Mouse (Mus musculus) lung, adult 18-20 months (tissue): Measurements from ENCODE around the gene Jph4.

ENCODE experiments used
- DNase-seq, 2 experiments: peaks; one replicate each; pipeline ENCODE4 v3.0.0; 2022; ENCODE audit warnings: mixed read lengths in 2 of 2

Gene Jph4

DNA sequence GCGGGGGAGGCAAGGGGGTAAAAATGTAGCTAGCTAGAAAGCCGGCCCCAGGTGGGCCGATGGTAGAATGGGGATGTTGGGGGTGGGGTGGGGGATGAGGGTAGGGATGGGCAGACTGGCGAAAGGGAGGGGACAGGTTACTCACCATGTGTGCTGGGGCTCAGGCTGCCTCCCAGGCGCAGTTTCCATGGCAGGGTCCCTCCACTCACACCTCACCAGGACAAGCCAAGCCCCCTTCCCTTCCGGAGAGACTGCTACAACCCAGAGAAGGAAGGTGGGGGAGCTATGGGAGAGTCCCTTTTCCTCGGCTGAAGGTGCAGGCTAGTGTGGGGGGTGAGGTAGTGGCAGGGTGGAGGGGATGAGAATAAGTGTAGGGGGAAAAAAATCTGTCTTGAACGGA is 889 bp downstream of the Jph4 start:
- no peak for DNase-seq

DNA sequence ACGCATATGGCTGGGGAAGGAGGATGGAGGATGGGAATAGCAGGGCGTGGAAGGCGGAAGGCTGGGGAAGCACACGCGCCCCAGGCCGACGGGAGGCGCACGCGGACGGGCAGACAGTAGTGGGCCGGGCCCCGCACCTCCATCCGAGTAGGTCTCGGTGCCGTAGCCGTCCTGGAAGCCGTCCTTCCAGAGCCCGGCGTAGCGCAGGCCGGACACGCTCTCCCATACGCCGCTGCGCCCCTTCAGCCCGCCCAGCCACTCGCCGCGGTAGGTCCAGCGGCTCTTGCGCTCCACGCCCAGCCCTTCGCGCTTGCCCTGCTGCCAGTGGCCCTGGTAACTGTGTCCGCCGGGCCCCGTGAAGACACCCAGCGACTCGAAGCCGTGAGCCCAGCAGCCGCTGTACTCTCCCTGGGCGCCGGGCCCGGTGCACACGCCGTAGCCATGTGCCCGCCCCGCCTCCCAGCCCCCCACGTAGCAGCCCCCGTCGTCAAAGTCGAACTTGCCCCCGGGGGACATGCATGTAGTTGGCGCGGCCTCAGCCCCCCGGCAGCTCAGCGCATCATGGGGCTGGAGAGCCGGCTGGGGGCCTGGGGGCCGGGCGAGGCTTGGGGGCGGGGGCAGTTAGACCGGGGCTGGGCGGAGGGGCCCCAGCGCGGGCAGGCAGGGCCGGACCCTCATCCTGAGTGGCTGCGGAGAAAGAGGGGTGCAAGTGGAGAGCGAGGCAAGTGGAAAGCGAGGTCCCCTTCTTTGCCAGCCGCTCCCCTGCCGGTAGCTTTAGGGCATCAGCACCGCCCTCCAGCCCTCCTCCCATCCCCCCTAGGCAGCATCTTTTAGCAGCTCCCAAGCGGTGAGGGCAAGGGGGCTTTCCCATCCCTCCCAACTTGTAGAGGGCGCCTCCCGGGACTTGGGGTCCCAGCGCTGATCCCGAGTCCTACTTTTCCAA is 1.7 kb downstream of the Jph4 start:
- DNase-seq = peak in 1 of 2 experiments; percentile 62

DNA sequence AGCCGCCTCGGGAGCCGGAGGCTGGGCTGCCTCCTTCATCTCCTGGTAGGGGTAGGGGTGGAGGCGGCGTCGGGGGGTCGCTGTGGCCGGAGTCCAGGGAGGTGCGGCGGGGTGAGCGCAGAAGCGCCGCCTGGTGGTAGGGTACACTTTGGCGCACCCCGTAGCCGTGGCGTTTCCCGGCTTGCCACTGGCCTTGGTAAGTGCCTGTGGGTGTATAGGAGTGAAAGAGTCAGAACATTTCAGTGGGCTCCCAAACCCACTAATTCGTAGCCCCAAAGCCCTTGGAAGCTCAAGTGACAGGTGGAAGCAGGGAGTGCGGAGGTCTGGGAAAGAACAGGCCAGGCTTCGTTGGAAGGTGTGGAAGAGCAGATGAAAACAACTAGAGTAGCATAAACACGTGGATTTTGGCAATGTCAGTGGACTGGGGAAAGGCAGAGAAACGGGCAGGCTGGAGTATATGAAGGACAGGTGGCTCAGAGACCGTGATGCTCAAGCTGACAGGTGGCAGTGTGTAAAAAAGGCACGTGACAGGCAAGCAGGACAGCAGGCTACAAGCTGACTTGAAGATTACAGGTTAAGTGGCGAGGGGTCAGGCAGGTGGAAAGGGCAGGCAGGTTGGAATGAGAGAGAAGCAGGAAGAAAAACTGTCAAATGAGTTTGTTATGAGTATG is 2.6 kb downstream of the Jph4 start:
- no peak for DNase-seq

DNA sequence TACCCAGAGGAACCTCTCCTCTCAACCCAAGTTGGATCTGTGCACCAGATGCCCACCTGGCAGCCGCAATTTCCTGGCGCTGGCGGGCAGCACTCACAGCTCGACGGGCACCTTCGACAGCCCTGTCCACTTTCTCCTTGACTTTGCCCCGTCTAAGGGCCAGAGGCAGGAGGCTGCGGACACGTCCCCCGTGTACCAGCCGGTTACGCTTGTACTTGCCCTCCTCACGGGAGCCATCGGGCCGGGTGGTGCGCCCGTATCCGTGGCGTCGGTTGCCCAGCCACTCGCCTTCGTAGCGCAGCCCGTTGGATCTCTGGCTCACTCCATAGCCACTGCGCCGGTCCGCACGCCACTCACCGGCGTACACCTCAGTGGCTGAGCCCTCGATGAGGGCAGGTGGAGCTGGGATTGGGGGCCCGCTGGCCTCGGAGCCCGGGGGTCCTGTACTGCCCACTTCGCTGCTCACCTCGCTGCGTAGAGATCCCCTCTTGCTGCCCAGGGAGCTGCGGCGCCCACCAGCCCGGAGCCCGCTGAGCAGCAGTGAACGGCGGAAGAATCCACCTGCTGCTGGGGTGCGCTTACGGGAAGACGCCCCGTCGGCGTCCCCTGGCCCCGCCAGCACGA is 3.3 kb downstream of the Jph4 start:
- no peak for DNase-seq

DNA sequence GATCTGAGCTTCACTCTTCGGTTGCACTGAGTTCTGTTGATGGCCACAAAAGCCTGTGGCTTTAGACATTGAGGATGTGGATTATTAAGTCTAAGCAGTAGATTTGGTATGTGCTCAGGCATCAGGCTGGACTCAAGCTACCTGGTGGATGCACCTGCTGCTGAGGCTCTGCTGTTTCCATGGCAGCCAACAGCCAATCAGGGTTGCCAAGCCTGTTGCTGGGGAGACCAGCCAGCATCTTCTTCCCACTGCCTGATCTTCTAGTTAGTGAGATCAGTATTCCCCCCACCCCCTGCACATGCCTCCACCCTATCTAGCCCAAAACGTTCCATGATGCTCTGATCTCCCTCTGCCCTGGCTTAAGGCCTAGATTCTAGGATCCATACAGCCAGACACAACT is 5.0 kb downstream of the Jph4 start:
- no peak for DNase-seq

DNA sequence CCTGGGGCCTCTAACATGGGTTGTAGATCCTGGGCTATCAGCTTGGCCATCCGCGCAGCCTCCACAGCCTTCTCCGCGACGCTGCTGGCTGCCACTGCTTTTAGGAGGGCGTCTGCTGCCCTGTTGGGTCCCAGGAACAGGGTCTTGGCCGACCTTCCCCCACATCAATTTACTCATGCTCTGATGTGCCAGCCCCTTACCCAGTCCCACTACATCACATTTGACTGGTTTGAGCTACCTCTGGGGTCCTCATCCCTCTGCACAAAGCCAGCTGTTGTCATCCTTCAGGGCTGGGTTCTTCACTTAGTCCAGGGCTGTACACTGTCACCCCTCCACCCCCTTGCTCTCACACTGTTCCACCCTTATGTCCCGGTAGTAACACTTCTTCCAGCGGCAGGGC is 6.7 kb downstream of the Jph4 start:
- DNase-seq = no peak

DNA sequence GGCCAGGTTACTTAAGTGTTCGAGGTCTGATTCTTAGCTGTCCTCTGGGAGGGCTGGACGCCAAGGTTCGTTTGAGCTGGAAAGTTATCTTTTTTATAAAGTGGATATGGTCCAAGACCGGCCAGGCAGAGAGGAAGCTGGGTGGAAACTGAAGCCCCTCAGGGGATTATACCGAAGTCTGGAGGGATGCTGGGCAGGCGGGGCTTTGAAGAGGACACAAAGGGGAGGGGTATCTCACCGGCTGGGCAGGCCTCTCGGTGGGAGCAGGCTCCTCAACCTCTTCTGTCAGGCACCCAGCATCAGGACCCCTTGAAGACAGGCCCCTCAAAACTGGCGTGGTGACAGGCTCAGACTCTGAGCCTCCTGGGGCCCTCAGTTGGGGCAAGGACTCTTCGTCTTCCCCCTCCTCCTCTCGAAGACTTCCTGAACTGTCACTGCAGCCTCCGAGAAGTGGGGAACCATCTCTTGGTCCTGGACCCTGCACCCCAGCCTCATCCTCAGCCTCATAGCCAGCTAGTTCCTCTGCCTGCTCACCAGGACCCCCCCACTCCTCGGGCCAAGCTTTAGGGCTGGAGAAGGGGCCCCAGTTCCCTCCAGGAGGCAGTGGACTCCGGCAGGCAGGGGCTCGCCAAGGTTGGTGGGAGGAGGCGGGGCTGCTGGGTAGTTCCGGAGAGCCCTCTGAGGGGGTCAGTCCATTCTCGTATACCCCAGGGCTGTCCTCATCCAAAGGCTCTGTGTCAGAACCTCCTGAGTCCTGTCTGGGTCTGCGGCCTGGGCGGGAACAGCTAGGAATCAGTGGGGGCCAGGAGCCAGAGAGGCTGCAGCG is 7.5 kb downstream of the Jph4 start:
- no peak for DNase-seq

DNA sequence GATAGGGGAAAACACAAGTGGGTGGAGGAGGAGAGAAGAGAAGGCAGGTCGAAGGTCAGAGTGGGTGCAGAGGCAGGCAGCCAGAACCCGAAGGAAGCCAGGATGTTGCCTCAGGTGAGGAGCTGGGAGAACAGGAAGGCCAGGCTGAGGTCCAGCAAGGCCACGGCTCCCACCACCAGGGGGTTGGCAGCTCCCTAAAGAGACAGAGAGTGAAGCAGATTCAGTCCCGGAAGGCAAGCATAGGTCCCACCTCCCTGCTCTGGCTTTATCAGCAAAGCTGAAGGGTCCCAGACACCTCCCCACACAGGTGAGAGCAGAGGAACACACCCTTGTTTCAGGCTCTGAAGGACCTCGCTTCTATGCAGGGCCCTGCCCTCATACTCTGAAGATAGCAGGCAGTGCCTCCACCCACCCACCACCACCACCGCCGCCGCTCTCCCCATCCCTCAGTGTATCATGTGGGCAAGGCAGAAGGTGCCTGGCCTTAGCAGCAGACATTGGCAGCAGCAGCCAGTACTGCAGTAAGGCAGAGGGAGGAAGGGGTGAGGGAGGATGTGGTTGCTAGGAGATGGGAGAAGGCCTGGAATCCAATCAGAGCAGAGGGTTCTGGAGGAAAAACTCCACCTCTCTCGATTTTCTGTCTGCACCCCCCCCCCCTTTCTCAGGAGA is 8.4 kb downstream of the Jph4 start:
- no peak for DNase-seq

DNA sequence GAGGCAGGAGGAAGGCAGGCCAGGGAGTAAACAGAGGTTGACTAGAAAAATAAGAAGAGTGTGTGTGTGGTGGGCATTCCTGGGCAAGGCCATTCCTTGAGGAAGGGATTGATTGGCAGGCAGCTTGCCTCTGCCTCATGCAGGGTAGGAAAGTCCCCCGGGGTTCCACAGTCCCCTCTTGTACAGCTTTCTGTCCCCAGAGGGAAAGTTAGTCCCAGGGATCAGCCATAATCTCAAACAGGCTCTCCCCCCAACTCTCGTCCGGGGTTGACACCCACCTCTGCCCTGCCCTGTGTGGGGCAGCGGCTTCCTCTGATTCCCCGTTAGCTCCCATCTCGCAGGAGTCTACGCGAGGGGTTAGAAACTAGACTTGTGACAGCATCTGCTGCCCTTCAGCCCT is 9.7 kb downstream of the Jph4 start:
- no peak for DNase-seq

DNA sequence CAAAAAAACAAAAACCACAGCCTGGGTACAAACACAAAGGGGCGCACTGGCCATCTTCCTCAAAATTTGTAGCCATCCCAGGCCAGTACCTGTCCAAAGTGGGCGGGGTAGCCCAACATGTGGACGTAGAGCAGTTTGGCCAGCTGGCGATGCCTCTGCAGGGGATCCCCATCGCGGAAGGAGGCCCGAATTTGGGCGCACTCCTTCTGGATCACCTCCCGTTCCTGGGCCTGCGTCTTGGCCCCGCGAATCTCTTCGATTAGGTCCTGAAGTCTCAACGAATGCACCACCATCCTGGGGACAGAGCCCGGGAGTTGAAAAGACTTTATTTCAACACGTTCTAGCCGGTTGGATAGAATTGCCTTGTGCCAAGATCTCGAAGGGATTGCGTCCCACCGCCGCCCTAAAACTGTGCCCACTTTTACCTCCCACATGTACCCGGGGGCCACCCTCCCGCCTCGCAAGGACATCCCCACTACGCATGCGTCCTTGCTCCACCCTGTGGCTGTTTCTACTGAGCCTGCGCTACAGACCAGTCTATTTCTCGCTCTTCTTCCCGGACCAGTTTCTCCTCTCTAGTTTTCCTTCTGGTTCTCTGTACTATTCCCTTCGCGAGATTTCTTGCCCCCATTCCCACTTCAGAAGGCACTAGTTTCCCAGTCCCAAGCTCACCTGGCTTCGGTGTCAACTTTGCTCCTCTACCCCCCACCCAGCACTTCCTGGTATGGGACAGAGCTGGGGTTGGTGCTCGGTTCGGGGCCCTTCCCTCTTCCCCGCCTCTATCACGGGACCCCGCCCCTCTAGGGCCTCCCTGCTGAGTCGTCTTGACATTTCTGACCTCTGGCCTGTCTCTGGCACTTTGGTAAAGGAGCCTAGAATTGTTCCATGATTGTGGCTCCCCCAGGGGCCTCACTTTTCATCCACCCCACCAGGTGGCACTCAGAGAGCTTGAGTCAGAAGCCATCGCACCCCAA is 10.6 kb downstream of the Jph4 start, which contains the start of gene Ap1g2:
Gene Ap1g2, minus strand, starts transcription at position 758 of the 974 bp plus-strand sequence.
- peak; percentile 89 to 90 for DNase-seq

DNA sequence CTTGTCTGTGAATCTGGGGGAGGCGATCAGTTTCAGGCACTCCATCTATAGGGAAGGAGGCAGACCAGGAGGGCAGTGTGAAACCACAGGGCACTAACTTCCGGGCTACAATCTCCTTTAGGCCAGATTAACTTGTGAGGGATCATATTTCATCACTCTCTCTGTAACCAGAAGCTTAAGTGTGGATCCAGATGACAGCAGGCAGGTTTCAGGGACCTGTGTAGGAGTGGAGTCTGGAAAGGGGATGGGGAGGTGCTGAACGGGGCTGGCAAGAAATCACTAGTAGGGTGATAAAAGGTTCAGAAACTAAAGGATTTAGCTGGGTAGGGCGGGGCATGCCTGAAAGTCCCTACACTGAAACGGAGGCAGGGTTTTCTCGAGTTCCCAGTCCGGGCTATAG is 11.3 kb downstream of the Jph4 start:
- DNase-seq = no peak

DNA sequence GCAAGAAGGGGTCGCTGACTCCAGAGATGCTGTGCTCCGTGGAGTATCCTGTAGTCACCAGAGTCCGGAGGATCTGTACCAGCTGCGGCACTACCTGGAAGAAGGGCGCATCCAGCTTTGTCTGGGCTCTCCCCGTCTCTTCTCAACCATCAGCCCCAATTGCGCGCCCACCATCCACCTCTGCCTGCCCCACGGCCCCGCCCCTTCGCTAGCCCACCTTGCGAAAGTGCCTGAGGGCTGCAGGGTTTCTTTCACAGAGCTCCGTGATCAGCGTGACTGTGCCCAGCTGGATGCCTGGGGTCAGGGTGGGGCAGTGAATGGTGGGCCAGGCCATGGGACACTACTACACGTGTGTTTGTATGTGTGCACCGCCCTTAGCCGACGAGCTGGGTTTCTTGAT is 12.4 kb downstream of the Jph4 start:
- no peak for DNase-seq

DNA sequence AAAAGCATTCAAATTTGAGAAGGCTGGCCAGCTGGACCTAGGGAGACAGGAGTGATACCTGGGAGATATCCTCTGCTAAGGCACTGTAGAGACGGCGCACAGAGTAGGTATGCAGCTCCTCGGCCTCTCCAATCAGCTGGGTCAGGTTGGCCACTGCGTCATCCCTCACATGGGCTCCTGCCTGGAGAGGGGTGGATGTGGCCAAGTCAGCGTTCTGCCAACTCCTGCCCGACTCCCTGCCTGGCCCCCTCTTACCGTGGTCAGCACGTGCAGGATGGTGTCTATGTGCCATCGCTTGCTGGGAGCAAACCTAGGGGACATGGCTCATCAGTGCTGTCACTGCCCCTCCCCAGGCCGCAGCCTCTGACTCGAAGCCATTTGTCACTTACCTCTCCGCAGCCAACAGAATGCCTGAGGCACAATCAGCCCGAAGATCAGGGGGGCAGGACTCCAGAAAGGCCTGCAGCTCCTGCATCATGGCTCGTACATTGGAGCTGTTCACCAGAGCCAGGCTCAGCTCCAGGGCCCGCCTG is 14.4 kb downstream of the Jph4 start:
- no peak for DNase-seq

DNA sequence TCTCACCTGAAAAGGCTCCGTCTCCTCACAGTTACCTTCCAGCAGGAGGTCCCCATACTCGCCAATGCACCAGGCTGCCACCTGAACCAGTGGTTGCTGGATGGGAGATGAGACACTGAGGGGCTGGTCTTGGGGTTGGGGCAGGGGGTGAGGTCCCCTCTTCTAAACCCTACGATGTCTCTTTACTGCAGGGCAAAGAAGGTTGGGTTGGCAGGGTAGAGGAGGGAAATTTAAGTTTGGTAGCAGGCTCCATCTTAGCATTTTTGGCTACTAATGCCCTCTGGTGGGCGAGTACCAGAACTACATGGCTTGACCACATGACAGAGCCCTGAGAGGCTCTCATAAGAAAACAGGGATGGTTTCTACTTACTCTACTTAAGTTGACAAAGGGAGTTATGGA is 15.1 kb downstream of the Jph4 start:
- DNase-seq = peak; percentile 49 to 58

DNA sequence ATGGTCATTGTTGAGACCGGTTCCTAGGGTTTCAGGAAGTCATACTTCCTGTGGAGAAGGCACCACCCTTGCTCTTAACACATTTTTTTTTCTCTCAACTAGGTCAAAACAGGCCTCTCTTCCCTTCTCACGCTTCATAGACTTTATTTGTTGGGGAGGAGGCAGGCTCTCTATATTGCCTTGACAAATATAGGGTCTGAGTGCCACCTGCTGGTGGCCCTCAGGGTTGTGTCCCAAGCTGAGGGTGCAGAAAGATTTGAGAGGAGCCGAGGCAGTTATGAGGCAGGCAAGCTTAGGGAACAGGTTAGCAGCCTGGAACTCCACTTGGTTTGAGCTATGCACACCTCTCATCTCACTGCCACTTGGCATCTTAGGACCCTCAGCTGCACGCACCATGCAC is 18.7 kb downstream of the Jph4 start:
- peak in 1 of 2 experiments; percentile 36 for DNase-seq

DNA sequence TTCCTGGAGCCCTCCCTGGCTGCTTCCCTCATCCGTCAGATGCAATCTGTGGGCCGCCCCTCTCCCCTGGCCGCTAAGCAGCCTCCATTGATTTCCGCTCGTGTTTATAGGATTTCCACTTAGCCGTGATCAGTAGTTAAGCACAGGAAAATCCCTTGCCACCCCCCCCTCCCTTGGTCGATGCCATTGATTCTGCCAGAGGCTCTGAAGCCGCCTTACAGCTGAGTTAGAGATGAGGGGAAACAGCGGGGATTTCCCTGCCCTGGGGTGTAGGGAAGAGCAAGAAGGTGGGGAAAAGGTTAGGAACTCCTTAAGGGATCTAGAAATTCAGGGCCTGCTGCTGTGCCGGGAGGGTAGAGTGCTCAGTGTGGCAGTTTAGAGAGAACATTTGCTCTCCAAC is 19.1 kb downstream of the Jph4 start:
- no peak for DNase-seq

DNA sequence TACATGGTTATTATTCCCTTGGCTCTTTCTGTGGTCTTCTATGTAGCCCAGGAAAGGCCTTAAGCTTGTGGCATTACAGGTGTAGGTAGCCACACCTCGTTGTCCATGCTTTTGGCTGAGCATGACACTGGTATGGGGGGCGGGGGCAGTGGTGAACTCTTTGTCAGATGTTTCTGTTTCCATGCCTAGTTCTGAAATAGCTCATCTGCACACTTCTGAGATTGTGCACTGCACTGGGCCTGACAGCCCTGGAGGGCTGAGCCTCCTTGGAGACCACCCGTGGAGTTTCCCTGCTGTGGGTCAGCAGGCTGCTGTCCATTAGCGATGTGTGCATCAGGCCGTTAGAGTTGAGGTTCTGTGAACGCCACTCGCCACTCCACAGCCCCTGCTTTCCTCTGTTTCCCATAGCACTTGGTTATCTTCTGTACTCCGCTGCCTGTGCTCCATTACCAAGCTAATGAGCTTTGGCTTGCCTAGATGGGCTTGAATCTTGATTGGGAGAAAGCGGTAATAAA is 20.1 kb downstream of the Jph4 start:
- DNase-seq = no peak

DNA sequence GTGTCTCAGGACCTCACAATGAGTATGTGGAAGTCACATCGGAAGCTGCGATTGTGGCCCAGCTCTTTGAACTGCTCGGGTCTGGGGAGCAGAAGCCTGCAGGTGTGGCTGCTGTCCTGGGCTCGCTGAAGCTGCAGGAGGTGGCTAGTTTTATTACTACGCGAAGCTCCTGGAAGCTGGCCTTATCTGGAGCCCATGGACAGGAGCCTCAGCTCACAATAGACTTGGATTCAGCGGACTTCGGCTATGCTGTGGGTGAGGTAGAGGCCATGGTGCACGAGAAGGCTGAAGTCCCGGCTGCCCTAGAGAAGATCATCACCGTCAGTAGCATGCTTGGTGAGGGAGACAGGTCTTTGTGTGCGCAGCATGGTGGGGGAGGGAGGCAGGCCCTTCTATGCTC is 21.1 kb downstream of the Jph4 start:
- no peak for DNase-seq

DNA sequence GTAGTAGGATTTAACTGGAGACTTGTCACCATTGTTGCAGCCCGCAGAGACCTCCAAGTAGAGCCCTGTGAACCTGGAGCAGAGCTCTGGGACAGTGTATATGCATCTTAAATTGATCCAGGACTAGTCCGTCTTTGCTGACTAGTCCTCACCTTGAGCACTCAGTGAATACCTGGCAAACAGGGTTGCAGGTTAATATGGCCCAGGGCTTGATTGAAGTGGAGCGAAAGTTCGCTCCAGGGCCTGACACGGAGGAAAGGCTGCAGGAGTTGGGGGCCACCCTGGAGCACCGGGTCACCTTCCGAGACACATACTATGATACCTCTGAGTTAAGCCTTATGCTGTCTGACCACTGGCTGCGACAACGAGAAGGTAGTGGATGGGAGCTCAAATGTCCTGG is 21.5 kb downstream of the Jph4 start:
- DNase-seq = no peak

DNA sequence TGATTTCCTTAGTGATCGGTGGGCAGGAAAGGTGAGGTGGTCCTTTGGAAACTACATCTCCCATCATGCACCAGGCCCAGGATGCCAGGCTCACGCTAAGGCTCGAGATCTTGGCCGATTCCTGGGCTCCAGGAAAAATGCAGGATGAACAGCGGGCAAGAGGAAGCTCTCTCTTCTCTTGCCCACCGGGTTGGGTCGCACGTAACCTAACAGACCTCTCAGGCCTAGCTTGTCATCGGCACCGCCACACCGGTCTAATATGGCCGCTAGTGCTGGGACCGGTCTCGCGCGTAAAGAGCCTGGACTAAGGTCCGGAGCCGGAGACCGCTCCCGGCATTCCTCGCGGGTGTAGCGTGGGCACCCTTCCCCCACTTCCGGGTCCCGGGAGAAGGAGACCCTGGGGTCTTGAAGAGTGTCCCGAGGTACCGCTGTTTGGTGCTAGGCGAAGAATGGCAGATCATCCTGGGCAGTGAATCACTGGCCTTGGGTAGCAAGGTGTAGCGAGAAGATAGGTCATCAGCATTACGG is 22.0 kb downstream of the Jph4 start, which contains the start of gene Thtpa:
Gene Thtpa, plus strand, starts transcription at position 81 of the 528 bp plus-strand sequence.
- peak; percentile 81 to 84 for DNase-seq
